Mouse (Mus musculus) liver, adult (tissue): ENCODE data around the gene Nubp1.

ENCODE experiments used
- GATA4 ChIP-seq: IDR thresholded peaks from 2 replicates; pipeline ENCODE4 v1.6.1; 2014; ENCODE audit warnings: mild to moderate bottlenecking, low read length; ENCODE audit not compliant: insufficient replicate concordance

Nubp1 gene

GRCm38 (mm10) chr16:10411764-10412746 is at the start of gene Nubp1:
Gene Nubp1, plus strand, starts transcription at chr16:10411948.
- TF ChIP-seq GATA4 = peak; percentile 69; the same call in 1 of the 2 replicates

- TF ChIP-seq GATA4 = no peak
Measured at GRCm38 (mm10) chr16:10363061-10363460, 48.7 kb upstream of the Nubp1 start.

GRCm38 (mm10) chr16:10365796-10366195 is 46.0 kb upstream of the Nubp1 start:
- no peak for TF ChIP-seq GATA4

GRCm38 (mm10) chr16:10366240-10367217 is 45.2 kb upstream of the Nubp1 start:
- no peak for TF ChIP-seq GATA4

- no peak for TF ChIP-seq GATA4
Measured at GRCm38 (mm10) chr16:10369468-10369934, 42.2 kb upstream of the Nubp1 start.

- no peak for TF ChIP-seq GATA4
Measured at GRCm38 (mm10) chr16:10369996-10370395, 41.8 kb upstream of the Nubp1 start.

- TF ChIP-seq GATA4 = no peak
Measured at GRCm38 (mm10) chr16:10372372-10372771, 39.4 kb upstream of the Nubp1 start.

- TF ChIP-seq GATA4 = no peak
Measured at GRCm38 (mm10) chr16:10374254-10375011, 37.3 kb upstream of the Nubp1 start.

GRCm38 (mm10) chr16:10377286-10377685 is 34.5 kb upstream of the Nubp1 start:
- no peak for TF ChIP-seq GATA4

- TF ChIP-seq GATA4 = no peak
Measured at GRCm38 (mm10) chr16:10379531-10379930, 32.2 kb upstream of the Nubp1 start.

- TF ChIP-seq GATA4 = no peak
Measured at GRCm38 (mm10) chr16:10384060-10384497, 27.7 kb upstream of the Nubp1 start.

- TF ChIP-seq GATA4 = no peak
Measured at GRCm38 (mm10) chr16:10384544-10384943, 27.2 kb upstream of the Nubp1 start.

- no peak for TF ChIP-seq GATA4
Measured at GRCm38 (mm10) chr16:10385261-10385660, 26.5 kb upstream of the Nubp1 start.

- no peak for TF ChIP-seq GATA4
Measured at GRCm38 (mm10) chr16:10388634-10389365, 22.9 kb upstream of the Nubp1 start.
